Mouse (Mus musculus): Measurements from ENCODE around the gene Gys2. TPM values are rescaled to one million over a fixed set of nuclear protein-coding genes. Genes with fewer than 3 reads are reported as not detected.

Gene Gys2
- polyA plus RNA-seq, 1 experiment from 2014 or later, result 0.05 TPM

DNA sequence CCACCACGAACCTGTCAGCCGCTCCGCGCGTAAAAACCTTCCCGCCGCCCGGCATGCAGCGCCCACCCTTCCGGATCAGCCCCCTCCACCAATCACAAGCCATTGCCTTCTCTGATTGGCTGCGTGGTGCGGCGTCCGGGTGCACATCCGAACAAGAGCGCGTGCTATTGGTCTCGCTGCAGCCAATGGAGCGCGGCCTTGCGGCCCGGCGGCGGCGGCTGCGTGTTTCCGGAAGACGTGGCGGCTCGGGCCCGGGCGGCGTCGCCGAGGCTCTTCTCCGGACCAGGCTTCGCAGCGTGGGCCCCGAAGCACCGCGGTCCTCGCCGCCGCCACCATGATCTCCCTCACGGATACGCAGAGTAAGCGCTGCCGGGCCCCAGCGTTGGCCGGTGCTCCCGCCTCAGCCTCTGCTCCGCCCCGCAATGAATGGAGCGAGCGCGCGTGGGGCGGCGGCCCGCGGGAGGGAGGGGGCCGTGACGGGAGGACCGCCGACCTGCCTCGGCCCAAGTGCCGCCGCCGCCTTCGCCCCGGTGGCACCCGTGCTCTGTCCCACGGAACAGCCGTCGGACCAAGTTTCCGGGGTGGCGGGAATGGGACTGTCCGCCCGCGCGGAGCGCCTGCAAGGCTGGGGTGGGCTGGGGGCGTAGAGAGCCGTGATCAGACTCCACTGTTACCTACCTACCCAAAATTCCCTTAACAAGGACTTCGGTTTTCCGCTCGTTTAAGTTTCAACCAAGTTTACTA is 85.7 kb downstream of the Gys2 start, which contains the start of the genes Recql and Golt1b:
Gene Recql, minus strand, starts transcription at position 77 of the 744 bp plus-strand sequence.
Gene Golt1b, plus strand, starts transcription at position 211 of the 744 bp plus-strand sequence.
- under 1% methylated on average over 79 of the region's 87 CpGs for WGBS

DNA sequence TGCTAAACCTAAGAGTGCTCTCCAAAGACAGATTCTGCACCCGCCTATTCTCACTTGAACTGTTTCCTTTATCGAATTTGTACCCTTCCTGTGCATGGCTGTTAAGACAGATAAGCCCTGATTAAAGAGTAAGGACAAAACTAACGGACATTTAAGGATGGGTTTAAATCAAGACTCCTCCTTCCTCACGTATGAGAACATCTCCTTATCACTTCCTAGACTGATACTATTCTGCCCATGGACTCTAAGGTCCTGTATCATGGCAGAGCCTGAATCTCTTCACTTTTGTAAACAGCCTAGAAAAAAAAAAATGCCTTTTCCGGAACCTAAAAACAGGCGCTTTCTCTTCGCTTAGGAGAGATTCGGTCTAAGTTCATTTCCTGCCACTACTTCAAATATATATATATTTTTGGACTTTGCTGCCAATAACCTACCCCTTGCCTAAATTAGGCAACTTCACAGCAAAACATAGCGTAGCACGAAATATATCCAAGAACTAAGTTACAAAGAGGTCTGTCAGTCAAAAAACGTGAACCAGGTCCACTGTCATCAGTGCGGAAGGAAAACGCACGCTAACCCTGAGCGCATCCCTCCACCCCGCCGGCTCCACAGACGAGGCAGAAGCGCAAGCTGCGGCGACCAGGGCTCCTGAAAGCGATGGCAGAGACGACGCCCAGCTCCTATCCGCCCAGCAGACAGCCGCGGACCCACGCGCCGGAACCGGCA is 86.5 kb downstream of the Gys2 start:
- no peak overlapping the region for H3K27ac ChIP-seq
- H3K9ac ChIP-seq (replicated peaks), result peak overlapping the region; percentile 55
- no peaks in the 10 kb centered on the region for H3K9me3 ChIP-seq
- H3K36me3 ChIP-seq, result no peaks in the 10 kb centered on the region
- H3K4me2 ChIP-seq (replicated peaks), result peak overlapping the region; percentile 86
- peaks cover 25% of the 10 kb centered on the region for H3K4me1 ChIP-seq (replicated peaks)
- WGBS, result 7% methylated on average over 31 of the region's 31 CpGs
- peak; percentile 90 for ATAC-seq
- H3K27me3 ChIP-seq, result no peaks in the 10 kb centered on the region
- H3K4me3 ChIP-seq (replicated peaks), result peak overlapping the region; percentile 100

More for the DNA sequence above, 85.7 kb downstream of the Gys2 start, which contains the start of the genes Recql and Golt1b:
- H3K36me3 ChIP-seq, result no peaks in the 10 kb centered on the region
- no peaks in the 10 kb centered on the region for H3K27me3 ChIP-seq
- peak within 1 kb of the TSS; percentile 91 for H3K9ac ChIP-seq (replicated peaks)
- H3K9me3 ChIP-seq, result no peaks in the 10 kb centered on the region
- H3K27ac ChIP-seq, result no peak within 1 kb of the TSS
- ATAC-seq, result peak; percentile 100
- H3K4me2 ChIP-seq (replicated peaks), result peak within 1 kb of the TSS; percentile 86
- peaks cover 25% of the 10 kb centered on the region for H3K4me1 ChIP-seq (replicated peaks)
- peak within 1 kb of the TSS; percentile 100 for H3K4me3 ChIP-seq (replicated peaks)

DNA sequence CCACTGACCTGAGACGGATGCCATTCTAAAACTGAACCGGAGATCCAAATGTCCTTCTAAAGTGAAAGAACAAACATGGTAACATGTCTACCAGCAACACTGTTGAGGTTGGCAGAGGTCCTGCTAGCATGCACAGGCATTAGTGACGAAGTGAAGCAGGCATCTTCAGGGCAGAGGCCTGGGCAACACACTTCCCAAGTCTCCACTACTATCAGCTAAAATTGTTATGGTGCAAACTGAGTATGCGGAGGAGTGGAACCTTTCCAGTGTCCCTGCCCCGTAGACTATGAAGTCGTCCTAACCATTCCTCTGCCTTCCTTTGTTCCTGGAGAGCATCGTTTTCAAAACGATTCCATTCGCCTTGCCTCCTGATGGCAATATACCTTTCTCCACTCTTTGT is 88.4 kb downstream of the Gys2 start:
- no peak for ATAC-seq
- no peaks in the 10 kb centered on the region for H3K27me3 ChIP-seq
- WGBS, result 93% methylated on average over 9 of the region's 9 CpGs

DNA sequence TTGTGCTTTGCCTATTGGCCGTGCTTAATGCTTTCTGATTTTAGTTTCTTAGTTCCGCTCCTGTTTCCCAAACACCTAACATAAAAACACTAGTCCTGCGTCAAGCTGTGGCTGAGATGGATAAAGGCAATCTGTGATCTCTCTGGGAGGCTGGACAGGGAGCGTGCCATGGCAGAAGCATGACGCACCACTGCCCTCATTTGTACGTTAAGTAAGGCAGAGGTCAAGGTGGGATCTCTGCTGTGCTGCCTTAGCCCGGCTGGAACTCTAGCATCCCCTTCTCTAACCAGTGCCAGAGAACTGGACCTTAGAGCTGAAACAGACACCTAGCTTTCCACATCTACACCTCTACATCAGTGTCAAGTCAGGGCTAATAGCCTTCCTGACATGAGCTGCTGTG is 91.3 kb downstream of the Gys2 start:
- Histone ChIP-seq H3K27me3 (no peaks in the 10 kb centered on the region), H3K27ac (no peak overlapping the region), H3K9me3 (no peaks in the 10 kb centered on the region), H3K4me1 (replicated peaks) (peaks cover 6% of the 10 kb centered on the region), H3K4me3 (replicated peaks) (no peak overlapping the region), H3K4me2 (replicated peaks) (no peak overlapping the region), H3K9ac (replicated peaks) (no peak overlapping the region), H3K36me3 (peaks cover 5% of the 10 kb centered on the region)
- no peak for ATAC-seq
- WGBS, result 87% methylated on average over 7 of the region's 7 CpGs

More for the DNA sequence above, 88.4 kb downstream of the Gys2 start:
- H3K4me3 ChIP-seq (replicated peaks), result no peak overlapping the region
- peaks cover 25% of the 10 kb centered on the region for H3K4me1 ChIP-seq (replicated peaks)
- H3K9me3 ChIP-seq, result no peaks in the 10 kb centered on the region
- H3K27ac ChIP-seq, result no peak overlapping the region
- no peak overlapping the region for H3K9ac ChIP-seq (replicated peaks)
- H3K36me3 ChIP-seq, result no peaks in the 10 kb centered on the region
- H3K4me2 ChIP-seq (replicated peaks), result no peak overlapping the region

DNA sequence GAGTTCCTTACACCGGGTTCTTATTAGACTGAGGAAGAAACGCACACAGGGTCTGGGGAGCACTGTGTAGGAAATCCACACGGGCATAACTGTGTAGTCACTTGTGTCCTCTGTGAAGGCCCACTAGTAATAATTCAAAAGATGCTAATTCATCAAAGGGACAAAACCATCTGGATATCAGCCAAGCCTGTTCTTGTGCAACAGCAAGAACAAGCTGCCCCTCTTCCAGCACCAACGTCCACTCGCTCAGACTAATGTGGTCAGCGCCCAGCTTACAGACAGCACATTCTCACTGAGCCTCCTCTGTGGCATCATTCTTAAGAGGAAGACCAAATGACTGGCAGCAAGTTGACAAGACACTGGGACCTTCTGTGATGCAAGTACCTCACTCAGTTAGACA is 92.9 kb downstream of the Gys2 start:
- no peak overlapping the region for H3K4me2 ChIP-seq (replicated peaks)
- no peaks in the 10 kb centered on the region for H3K9me3 ChIP-seq
- no peak overlapping the region for H3K27ac ChIP-seq
- no peaks in the 10 kb centered on the region for H3K27me3 ChIP-seq
- no peak overlapping the region for H3K9ac ChIP-seq (replicated peaks)
- H3K36me3 ChIP-seq, result peaks cover 18% of the 10 kb centered on the region
- H3K4me1 ChIP-seq (replicated peaks), result no peaks in the 10 kb centered on the region
- ATAC-seq, result no peak
- WGBS, result 92% methylated on average over 6 of the region's 6 CpGs
- H3K4me3 ChIP-seq (replicated peaks), result no peak overlapping the region

DNA sequence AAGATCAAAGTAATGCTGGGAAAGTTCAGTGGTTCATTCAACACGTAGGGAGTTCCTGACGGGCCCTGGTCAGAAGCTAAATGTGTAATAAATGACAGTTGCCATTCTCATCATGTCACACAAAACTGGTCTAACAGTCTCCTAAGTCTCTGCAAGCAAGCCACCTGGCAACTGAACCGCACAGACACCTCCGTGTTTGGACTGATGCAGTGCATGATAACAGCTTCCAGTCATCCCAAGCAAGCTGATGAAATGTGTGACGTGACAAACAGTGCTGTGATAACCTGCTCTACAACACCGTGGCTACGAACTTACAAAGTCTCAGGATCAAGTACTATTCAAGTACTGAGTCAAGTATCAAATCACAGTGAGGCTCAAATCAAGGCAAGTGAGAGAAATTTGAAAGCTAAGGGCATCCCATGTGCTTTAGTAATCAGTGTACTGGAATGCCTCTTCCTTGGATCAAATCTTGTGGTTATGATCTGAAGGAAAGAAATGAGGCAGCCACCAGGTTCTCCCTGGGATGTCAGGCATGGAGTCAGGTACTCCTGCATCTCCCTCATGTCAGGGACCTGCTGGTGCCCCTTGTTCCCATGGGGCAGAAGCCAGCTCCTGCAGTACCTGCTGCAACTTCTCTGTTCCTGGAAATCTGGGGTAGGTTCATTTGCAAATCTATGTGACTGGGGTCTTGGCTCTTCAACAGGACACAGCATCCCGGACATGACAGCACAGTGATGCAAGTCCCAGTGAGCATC is 94.2 kb downstream of the Gys2 start:
- Histone ChIP-seq H3K4me3 (replicated peaks) (no peak overlapping the region), H3K4me2 (replicated peaks) (no peak overlapping the region), H3K9me3 (no peaks in the 10 kb centered on the region), H3K4me1 (replicated peaks) (no peaks in the 10 kb centered on the region), H3K36me3 (peaks cover 31% of the 10 kb centered on the region), H3K9ac (replicated peaks) (no peak overlapping the region), H3K27me3 (no peaks in the 10 kb centered on the region), H3K27ac (no peak overlapping the region)
- ATAC-seq, result no peak
- WGBS, result 93% methylated on average over 8 of the region's 8 CpGs

DNA sequence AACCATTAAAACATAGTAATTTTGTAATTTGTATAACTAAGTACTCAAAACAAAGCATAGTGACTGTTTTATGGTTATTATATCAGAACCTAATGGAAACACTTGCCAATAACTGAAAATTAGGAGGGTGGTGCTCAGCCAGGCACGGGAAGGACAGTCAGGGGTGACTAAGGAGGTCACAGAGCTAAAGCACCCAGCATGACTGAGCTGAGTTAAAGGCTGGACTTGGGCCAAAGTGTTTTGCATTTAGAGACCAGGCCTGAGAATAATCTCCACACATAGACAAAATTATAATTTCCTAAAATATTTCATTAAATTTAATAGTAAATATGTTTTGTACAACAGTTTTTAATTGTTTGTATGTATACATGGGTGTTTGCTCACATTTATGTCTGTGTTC is 95.8 kb downstream of the Gys2 start:
- Histone ChIP-seq H3K9ac (replicated peaks) (no peak overlapping the region), H3K9me3 (no peaks in the 10 kb centered on the region), H3K4me1 (replicated peaks) (no peaks in the 10 kb centered on the region), H3K4me2 (replicated peaks) (no peak overlapping the region), H3K4me3 (replicated peaks) (no peak overlapping the region), H3K27ac (no peak overlapping the region), H3K27me3 (no peaks in the 10 kb centered on the region), H3K36me3 (peaks cover 45% of the 10 kb centered on the region)
- 78% methylated on average over 1 of the region's 1 CpGs for WGBS
- no peak for ATAC-seq

Other genes starting within 250 kb of the Gys2 start
- gene Iapp, start 174.7 kb downstream of the Gys2 start, polyA plus RNA-seq (2015; fragmentation: Nextera tagmentation; extraction: Ambion mirVana), result 0.99 and 1.3 TPM in 2 replicates
- gene Slco1a5, start 150.1 kb downstream of the Gys2 start, polyA plus RNA-seq (2015; fragmentation: Nextera tagmentation; extraction: Ambion mirVana), result 0.24 and 0.57 TPM in 2 replicates
- 24.2 and 28.8 TPM in 2 replicates for gene Pyroxd1, start 127.5 kb downstream of the Gys2 start, polyA plus RNA-seq (2015; fragmentation: Nextera tagmentation; extraction: Ambion mirVana)
- 31.2 and 34.1 TPM in 2 replicates for gene Recql, start 86.0 kb downstream of the Gys2 start, polyA plus RNA-seq (2015; fragmentation: Nextera tagmentation; extraction: Ambion mirVana)
- gene Golt1b, start 85.9 kb downstream of the Gys2 start, polyA plus RNA-seq (2015; fragmentation: Nextera tagmentation; extraction: Ambion mirVana), result 86.3 and 93.2 TPM in 2 replicates
- 5.5 and 6.5 TPM in 2 replicates for gene Spx, start 59.7 kb downstream of the Gys2 start, polyA plus RNA-seq (2015; fragmentation: Nextera tagmentation; extraction: Ambion mirVana)
- 466 and 473 TPM in 2 replicates for gene Ldhb, start 34.8 kb upstream of the Gys2 start, polyA plus RNA-seq (2015; fragmentation: Nextera tagmentation; extraction: Ambion mirVana)
- 11.0 and 11.4 TPM in 2 replicates for gene Kcnj8, start 98.5 kb upstream of the Gys2 start, polyA plus RNA-seq (2015; fragmentation: Nextera tagmentation; extraction: Ambion mirVana)
- gene Abcc9, start 229.2 kb upstream of the Gys2 start, polyA plus RNA-seq (2015; fragmentation: Nextera tagmentation; extraction: Ambion mirVana), result 2.7 and 3.1 TPM in 2 replicates